Mouse (Mus musculus) frontal cortex, postnatal 25 days (tissue): ENCODE measurements around the gene Zcchc2.

Experiments
- DNase-seq, 2 experiments: peaks; one replicate each; pipeline ENCODE4 v3.0.0; 2022; ENCODE audit warnings: low spot score in 2 of 2

Gene Zcchc2

GRCm38 (mm10) chr1:106036861-106037599, 46.8 kb downstream of the Zcchc2 start:
- DNase-seq, result peak; percentile 56 to 68

GRCm38 (mm10) chr1:106039326-106039725, 49.1 kb downstream of the Zcchc2 start:
- DNase-seq, result no peak

DNA sequence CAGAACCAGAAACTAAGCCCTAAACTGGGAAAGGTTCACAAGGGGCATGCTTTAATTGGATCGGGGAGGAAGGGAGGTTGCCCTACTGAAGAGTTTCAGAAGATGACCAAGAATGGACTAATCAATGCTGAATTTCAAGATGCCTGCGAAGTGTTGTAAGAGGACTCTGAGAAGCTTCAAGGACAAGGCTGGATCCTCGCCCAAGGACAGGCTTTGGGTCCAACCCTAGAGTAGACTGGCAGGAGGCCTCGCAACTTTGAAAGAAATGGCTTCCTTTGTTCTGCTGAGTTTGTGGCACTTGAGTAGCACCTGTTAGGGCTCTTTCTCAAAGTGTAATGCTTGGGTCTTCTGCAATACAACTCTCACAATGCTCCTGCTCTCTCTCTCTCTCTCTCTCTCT, 50.1 kb downstream of the Zcchc2 start:
- DNase-seq, result no peak

DNA sequence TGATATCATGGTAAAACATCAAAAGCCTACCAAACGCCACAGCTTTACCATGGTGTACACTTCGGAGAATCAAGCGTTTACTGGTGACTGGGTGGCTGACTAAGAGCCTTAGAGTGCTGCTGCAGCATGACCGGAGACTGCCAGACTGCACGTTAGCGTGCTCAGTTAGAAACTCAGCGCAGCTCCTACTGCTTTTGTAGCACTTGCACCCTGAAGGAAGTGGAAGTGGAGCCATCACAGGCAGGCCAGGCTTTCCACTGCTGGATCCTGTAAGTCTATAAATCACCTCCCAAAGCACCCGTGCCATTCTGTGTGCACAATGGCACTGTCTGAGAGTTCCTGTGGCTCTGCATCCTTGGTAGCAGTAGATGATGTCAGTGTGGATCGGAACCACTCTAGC, 52.0 kb downstream of the Zcchc2 start:
- no peak for DNase-seq

DNA sequence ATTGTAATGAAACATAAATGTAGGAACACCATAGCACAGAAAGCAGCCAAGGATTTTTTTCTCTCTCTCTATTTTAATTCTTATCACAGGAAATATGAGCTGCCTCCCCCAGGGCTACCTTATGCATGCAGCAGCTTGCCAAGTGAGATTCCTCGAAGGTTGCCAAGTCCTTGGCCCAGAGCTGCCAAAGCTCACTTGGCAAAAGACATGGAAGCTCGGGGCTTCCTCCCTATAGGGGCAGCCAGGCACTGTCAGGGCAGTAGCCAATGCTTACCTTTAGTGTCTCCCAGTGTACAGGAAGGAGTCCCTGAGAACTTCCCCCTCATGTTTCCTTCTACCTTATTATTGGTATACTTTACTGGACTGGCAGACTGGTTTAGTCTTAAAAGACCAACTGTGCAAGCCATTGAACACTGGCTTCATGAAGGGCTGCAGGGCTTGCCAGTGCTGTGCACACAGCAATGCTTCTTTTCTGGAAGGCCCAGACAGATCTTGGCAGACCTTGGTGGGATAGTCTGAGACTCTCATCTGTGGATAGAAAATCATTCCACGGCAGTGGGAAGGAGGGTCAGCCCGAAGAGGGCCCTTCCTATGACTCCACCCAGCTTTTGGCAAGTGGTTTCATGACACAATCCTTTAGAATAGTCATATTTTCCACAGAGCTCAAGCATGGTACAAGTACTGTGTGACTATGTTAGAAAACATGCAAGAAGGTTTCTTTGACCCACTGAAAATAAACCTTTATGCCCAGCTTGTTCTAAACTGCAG, 53.0 kb downstream of the Zcchc2 start:
- DNase-seq, result no peak

DNA sequence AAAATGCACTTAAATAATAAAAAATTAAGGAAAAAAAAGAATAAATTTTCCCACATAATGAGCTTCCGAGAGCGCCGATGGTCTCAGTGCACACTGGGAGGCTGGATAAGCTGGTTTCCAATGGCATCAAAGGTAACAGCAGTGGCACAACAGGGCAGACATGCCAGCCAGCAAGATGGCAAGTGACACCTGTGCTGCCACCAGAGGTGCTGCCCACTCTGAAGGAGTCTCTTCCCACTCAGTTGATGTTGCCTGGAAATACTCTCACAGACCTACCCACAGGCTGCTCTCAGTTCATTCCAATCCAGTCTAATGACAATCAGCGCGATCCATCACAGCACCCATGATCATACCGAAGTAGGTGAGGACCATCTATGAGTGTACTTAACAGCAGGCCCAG, 58.8 kb downstream of the Zcchc2 start:
- no peak for DNase-seq

- no peak for DNase-seq
Observed at GRCm38 (mm10) chr1:106054978-106055377, 64.8 kb downstream of the Zcchc2 start.

- DNase-seq, result no peak
Observed at GRCm38 (mm10) chr1:106058355-106058754, 68.1 kb downstream of the Zcchc2 start.

- no peak for DNase-seq
Observed at GRCm38 (mm10) chr1:106059516-106060277, 69.5 kb downstream of the Zcchc2 start.

GRCm38 (mm10) chr1:106061185-106061910, 71.1 kb downstream of the Zcchc2 start:
- no peak for DNase-seq

GRCm38 (mm10) chr1:106062891-106063590, 72.8 kb downstream of the Zcchc2 start:
- DNase-seq, result no peak

- DNase-seq, result no peak
Observed at GRCm38 (mm10) chr1:106063591-106064170, 73.5 kb downstream of the Zcchc2 start.

- DNase-seq, result no peak
Observed at GRCm38 (mm10) chr1:106064291-106064690, 74.1 kb downstream of the Zcchc2 start.

DNA sequence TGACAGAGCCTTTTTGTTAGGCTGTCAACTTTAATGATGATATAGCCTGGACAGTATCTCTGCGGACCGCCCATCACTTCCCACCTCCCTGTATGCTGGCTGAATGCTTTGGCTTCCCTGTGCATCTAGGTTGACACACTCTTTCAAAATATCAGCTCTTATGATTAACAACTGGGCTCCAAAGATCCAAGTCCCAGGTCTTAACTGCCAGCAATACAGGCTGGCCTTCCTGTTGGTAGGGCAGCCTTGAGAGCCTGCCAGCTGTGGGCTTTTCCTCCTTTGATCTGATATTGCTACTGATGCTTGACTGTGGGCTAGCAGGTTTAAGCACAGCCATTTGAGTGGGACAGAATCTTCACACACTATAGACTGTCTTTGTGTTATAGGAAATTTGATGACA, 74.5 kb downstream of the Zcchc2 start:
- no peak for DNase-seq

GRCm38 (mm10) chr1:106065679-106066078, 75.5 kb downstream of the Zcchc2 start:
- DNase-seq, result no peak

DNA sequence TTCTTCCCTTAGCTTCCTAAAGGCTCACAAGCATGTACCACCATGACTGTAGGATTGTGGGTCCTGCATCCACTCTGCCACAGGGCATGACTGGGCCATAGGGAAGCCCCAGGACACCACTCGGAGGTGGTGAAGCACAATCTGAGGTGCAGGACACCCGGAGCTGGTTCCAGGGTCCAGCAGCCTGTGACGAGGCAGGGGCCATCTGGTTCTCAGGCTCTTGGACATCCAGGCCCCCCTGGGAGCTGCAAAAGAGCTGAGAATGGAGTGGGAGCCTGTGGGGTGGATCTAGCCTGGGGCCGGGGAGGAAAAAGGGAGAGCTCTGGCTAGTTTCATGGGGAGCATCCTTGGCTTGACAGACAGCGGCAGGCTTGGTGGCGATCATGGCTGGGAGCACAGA, 77.1 kb downstream of the Zcchc2 start:
- DNase-seq, result no peak

- no peak for DNase-seq
Observed at GRCm38 (mm10) chr1:106069867-106070543, 79.8 kb downstream of the Zcchc2 start.

- DNase-seq, result no peak
Observed at GRCm38 (mm10) chr1:106070814-106071213, 80.6 kb downstream of the Zcchc2 start.

DNA sequence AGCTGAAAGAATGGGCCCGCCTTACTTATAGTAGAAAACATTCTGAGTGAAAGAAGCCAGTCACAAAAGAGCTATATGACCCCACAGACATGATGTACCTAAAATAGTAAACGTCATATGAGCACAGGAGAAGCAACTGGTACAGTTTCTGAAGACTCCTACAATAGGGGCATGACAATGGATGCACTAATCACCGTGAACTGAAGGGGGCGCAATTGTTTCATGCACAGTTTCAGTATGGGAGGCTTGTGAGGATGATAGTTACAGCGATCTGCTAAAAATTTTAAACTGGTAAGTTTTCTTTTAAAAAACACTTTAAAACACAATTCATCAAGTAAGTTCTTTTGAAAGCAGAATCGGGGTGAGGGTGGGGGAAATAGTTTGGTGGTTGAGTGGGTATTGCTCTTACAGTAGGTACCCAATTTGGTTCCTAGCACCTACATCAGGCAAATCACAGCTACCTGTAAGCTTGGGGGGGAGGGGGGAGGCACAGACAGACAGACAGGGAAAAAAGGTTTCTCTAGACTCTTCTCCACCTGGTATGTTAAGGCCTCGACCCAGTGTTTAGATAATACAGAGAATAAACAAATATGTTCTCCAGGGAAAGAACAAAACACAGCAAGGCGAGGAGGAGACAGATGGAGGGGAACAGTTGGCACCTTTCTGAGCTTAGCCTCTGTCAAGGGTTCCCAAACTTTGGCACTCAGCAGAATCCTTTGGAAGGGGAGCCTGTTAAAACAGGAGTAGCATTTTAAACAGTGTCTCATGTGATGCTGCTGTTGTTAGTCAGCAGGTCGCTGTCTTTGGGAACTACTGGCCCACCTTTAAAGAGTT, 81.2 kb downstream of the Zcchc2 start:
- peak; percentile 78 to 88 for DNase-seq
